9 mouse cellular contexts compared by ENCODE assay signal in genomic region chr12:105563726-105564275, GRCm38 (mm10). TPM values are rescaled to one million over a fixed set of nuclear protein-coding genes. Genes with fewer than 3 reads are reported as not detected.
DNase-seq lines count a peak whose midpoint lies in the region; ATAC-seq and TF ChIP-seq lines count a peak whose summit lies in the region.
"Had no signal": no experiment of that assay in that cellular context is flagged by ENCODE, and none has a peak within 500 bp of the region (broad histone marks: within the 10 kb centered on the region; RNA-seq: fewer than 3 reads in every experiment).

No protein-coding gene starts in this region.

- TF ChIP-seq CTCF in E14TG2a.4 (conservative IDR thresholded peaks at IDR 0.05; ENCODE audit: low read length): no peak

- no peak overlapping the region for H3K27ac ChIP-seq in forebrain, embryonic 16.5 days (ENCODE audit: low read length)

- 5% methylated on average over 25 of the region's 25 CpGs for WGBS in forebrain, embryonic 16.5 days

- H3K4me1 ChIP-seq in E14TG2a.4 (replicated peaks; ENCODE audit: low read depth, low read length): peaks cover 67% of the 10 kb centered on the region
- peaks cover 18% of the 10 kb centered on the region for H3K4me1 ChIP-seq in forebrain, embryonic 16.5 days (replicated peaks; ENCODE audit: control insufficient read depth, insufficient read depth, low read length)
- peaks cover 14% of the 10 kb centered on the region for H3K4me1 ChIP-seq in megakaryocyte, embryonic 14.5 days

- peak overlapping the region; percentile 60 for H3K4me2 ChIP-seq in forebrain, embryonic 16.5 days (ENCODE audit: low read length)

- peak overlapping the region; percentile 70 for H3K4me3 ChIP-seq in E14TG2a.4 (replicated peaks; ENCODE audit: low read length)
- H3K4me3 ChIP-seq in forebrain, embryonic 16.5 days (replicated peaks; ENCODE audit: low read length): peak overlapping the region; percentile 35
- peak overlapping the region; percentile 50 for H3K4me3 ChIP-seq in megakaryocyte, embryonic 14.5 days (replicated peaks)

- H3K27me3 ChIP-seq in E14TG2a.4 (ENCODE audit: insufficient read depth, low read length): peaks cover 58% of the 10 kb centered on the region
- H3K27me3 ChIP-seq in forebrain, embryonic 16.5 days (replicated peaks; ENCODE audit: control insufficient read depth, insufficient read depth, low read length): peaks cover 24% of the 10 kb centered on the region
- peaks cover 64% of the 10 kb centered on the region for H3K27me3 ChIP-seq in megakaryocyte, embryonic 14.5 days (replicated peaks)

- peaks cover 9% of the 10 kb centered on the region for H3K9me3 ChIP-seq in E14TG2a.4 (ENCODE audit: low read length)
- H3K9me3 ChIP-seq in forebrain, embryonic 16.5 days (ENCODE audit: control insufficient read depth, low read length): peaks cover 4% of the 10 kb centered on the region; the same call in 1 of the 2 replicates
- H3K9me3 ChIP-seq in megakaryocyte, embryonic 14.5 days: peaks cover 15% of the 10 kb centered on the region

- no peak for DNase-seq in frontal cortex, postnatal 36 days (ENCODE audit: low spot score in 2 of 2)
- DNase-seq in thymus, adult 18-20 months: no peak
- no peak for DNase-seq in natural killer cell, adult 2 months (ENCODE audit: low spot score in 2 of 2)
- no peak for DNase-seq in gastrocnemius, postnatal 25 days
- DNase-seq: cerebellum, adult 11-12 months had no signal

- peak; percentile 21; the same call in 1 of the 2 replicates for ATAC-seq in frontal cortex, adult (ENCODE audit: low TSS enrichment)
- ATAC-seq in forebrain, embryonic 16.5 days: no peak

- H3K36me3 ChIP-seq in E14TG2a.4 (ENCODE audit: insufficient read depth, low read length): no peaks in the 10 kb centered on the region
- H3K36me3 ChIP-seq in forebrain, embryonic 16.5 days (ENCODE audit: control insufficient read depth, insufficient read depth): no peaks in the 10 kb centered on the region
- no peaks in the 10 kb centered on the region for H3K36me3 ChIP-seq in megakaryocyte, embryonic 14.5 days (replicated peaks; ENCODE audit: low read length)

- H3K9ac ChIP-seq in forebrain, embryonic 16.5 days (replicated peaks; ENCODE audit: low read depth, low read length): 0 out of 2 replicates have a peak overlapping the region, but pooled peaks have one; percentile 32

RNA-seq across cellular contexts. Expression of gene Bdkrb2, which starts 0.8 kb away (rescaled TPM):
- polyA plus RNA-seq in forebrain, embryonic 16.5 days (2015; fragmentation: Nextera tagmentation; extraction: Ambion mirVana): 0.61 and 0.73 TPM in 2 replicates
- polyA plus RNA-seq in megakaryocyte, embryonic 14.5 days (2012; ENCODE audit: insufficient read depth, low replicate concordance): not detected in 2 replicates
- total RNA-seq in gastrocnemius, postnatal 25 days (2021): under 1 TPM; 0.35 to 0.49 TPM

RNA-seq across cellular contexts. Expression of gene Bdkrb1, which starts 39.1 kb away (rescaled TPM):
- polyA plus RNA-seq in forebrain, embryonic 16.5 days (2015; fragmentation: Nextera tagmentation; extraction: Ambion mirVana): 0.19 TPM in 1 of 2 replicates, not detected in the other
- polyA plus RNA-seq in megakaryocyte, embryonic 14.5 days (2012; ENCODE audit: insufficient read depth, low replicate concordance): not detected in 2 replicates
- total RNA-seq in gastrocnemius, postnatal 25 days (2021): not detected
